Mouse (Mus musculus): ENCODE results near the gene Sgce. TPM values are rescaled to one million over a fixed set of nuclear protein-coding genes. Genes with fewer than 3 reads are reported as not detected.
"Not testable (repeated sequence)": the region's sequence is repeated elsewhere in the genome, so short reads cannot be mapped to it uniquely, and the experiment has no call there.

The Sgce gene
- total RNA-seq, 1 experiment from 2014 or later, result 65.7 TPM

DNA sequence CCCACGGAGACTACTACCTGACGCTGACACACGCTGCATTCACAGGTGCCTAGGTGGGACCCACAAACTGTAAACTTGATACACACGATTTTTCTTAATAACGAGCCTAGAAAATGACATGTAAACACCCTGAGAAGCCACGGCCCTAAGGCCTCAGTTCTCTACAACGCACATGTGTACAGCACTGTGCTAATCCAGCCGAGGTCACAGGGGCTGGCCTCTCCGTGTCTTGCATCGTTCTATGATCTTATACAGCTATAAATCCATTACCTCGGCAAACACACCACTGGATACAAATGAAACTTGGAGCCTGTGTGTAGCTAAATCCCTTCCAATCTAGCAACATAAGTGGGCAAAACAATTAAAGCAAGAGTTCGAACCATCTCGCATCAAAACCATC lies 24.3 kb downstream of the Sgce start:
- no peak for DNase-seq

DNA sequence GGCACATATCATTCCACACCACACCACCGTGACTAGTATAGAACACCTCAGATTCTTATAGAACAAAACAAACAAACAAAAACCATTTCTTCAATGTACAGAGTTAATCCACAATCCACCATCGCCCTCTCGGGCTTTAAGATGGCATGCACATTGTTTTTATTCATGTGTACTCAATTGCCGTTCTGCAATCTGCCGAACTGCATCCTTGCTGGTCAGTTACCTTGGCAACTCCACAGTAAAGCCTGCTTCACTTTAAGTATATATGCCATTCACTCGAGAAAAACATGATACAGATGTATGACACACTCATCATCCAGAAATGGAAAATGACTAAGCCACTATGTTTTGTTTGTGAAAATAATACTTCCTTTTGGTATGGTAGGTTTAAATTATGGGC lies 24.9 kb downstream of the Sgce start:
- no peak for DNase-seq

DNA sequence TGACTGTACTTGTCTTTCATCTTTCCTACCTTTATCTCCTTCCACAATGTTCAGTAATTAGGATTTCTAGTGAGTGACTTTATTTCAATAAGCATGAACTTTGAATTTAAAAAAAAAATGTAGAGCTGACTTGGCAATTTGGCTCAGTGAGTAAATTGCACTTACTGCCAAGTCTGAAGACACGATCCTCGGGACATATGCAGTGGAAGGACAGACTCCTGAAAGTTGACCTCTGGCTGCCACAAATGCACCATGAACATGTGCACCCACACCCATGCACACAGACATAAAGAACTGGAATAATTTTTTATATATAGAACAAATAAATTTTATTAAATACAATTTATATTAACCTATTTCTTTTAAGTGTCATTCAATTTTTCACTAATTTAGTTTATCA lies 29.7 kb downstream of the Sgce start:
- no peak for DNase-seq

DNA sequence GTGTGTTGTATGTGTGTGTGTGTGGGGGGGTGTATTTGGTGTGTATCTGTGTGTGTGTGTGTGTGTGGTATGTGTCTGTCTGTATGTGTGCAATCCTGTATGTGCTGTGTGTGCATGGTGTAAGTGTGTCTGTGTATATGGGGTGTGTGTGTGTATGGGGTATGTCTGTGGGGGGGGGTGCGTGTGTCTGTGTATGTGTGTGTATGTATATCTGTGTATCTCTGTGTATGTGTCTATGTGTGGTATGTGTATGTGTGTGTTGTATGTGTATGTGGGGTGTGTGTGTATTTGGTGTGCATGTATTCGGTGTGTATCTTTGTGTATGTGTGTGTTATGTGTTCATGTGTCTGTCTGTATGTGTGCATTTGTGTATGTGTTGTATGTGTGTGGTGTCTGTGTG lies 30.8 kb downstream of the Sgce start:
- DNase-seq, result no peak

DNA sequence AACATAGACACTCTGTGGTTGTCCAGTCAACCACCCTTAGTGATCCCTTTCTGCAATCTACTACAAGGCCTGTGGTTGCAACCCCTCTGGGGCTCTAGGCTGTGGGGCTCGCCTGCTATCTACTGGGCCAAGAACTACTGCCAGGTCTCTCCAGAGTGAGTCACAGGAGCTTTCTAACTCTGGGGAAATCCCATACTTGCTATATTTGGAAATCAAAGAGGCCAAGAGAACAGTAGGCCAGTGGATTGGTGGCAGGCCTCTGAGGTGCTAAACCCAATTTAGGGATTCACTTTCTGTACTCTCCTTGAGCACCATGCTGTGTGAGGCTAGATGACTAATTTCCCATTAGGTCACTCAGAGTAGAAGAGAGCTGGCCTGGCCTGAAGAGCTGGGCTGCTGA lies 38.0 kb downstream of the Sgce start:
- DNase-seq, result peak; percentile 36

DNA sequence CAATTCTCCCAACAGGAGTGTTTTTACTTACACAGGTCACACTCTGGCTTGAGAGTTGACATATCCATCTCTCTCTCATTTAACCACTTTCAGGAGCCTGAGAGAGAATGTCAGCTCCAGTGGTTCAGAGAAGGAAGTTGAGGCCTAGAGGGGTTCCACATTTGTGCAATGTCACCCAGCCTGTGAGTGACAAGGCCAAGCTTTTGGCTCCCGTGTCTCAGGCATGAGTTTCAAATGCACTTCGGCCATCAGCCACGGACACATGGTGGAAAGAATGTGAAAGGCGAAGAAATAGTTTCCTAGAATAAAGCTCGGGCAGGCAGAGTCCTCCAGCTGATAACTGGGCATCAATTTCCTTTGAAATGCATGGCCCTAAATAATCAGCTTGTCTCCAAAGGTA lies 40.6 kb downstream of the Sgce start:
- DNase-seq, result no peak

DNA sequence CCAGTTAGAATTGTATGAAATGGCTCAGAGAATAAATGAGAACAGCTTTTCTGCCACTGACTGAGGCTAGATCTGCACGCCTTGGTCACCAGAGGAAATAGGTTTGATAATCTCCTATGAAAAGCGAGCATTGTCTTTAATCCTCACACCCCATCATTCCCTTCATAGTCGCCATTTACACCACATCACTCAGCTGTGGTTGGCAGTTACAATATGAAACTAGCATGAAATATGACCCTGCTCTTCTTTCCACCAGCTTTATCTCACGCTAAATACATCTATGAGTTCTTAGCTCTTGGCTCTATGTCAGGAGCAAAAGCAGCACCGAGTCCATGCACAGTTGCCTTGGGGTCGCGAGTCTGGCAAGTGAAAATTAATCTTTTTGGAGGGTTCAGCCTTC lies 43.1 kb downstream of the Sgce start:
- DNase-seq, result no peak

DNA sequence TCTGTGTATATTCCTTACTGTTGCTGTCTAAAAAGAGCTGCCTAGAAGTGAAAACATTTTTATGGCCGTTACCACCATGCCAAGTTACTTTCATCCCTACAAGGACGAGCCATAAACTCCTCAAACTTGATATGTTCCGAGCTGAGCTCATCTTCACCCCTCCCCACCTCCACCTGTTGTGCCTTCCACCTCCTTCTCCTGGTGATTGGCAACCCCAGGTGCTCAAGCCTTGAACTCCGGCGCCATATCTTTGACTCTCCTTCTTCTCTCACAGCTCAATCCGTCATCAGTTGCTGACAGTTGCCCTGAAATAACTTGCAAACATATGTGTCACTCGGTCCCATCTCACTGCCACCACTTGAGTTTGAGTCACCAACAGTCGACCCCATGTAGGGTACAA lies 45.4 kb downstream of the Sgce start:
- DNase-seq, result no peak

DNA sequence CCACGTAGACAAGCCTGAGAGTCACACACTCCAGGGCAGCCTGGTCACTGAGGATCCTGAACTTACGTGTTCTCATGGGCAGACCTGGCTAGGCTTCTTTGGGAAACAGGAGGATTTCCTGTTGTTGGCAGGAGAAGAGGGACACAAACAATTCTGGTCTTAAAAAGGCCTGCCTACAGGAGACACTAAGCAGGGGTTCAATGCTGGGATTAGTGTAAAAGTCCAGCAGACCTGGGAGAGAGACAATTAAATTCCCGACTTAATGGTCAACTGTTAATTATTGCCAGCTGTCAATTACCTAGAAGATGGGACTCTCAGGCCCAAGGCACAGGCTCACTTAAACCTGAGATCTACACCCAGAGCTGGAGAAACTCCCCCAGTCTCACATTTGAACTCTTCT lies 51.2 kb downstream of the Sgce start:
- DNase-seq, result no peak

DNA sequence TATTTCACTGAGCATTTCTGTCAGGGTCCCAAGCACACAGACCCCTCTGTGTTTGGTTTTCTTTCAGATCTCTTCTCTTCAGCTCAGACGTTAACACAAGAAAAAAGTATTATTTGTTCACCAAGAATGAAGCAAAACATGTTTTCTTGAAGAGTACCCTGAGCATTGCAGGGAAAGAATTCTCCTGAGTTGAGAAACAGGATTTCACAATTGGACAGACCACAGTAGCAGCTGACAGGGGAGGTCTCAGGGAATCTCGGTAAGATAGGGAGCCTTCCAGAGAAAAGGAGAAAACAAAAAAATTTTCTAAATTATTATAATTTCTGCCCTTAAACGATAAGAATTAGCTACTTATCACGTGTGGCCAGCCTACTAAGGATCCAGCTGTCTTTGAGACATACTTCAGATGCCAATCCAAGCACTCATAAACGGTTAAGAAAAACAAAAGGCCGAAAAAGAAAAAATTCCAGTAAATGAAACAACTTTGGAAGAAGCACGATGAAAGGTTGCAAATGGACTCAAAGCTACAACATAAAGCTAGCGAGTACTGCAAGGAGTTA lies 52.3 kb downstream of the Sgce start:
- no peak for DNase-seq

DNA sequence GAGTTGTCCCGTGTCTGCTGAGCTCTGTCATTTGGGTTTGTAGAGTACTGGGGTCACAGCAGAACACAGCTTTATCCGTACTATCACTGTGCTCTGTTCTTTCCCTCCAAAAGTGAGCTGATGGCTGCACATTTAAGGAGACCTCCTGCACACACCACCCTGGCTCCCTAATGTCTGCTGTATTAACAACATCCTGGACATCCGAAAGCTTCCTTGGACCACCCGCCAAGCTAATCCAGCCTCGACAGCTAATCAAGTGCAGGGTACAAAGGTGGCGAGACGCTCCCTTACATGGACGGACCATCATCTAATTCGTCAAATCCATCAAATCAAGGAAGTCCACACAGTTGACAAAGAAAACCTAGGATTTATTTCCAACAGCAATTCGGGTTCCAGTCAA lies 53.5 kb downstream of the Sgce start:
- DNase-seq, result no peak

DNA sequence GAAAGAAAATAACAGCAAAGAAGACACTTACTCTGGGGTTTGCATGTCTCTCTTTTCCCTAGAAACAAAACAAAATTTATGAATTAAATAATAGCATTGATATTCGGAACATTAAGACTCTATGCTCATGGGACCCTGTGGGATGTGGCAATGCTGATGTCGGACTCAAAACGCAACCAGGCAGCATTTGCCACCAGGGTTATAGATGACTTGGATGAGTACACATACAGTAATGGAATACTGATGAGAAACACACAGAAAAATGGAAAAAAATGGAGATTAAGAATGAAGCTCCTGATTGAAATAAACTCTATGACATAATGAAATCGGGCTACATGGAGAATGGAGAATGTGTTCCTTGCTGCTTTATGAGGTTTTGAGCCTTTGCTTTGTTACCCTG lies 56.6 kb downstream of the Sgce start:
- no peak for DNase-seq

DNA sequence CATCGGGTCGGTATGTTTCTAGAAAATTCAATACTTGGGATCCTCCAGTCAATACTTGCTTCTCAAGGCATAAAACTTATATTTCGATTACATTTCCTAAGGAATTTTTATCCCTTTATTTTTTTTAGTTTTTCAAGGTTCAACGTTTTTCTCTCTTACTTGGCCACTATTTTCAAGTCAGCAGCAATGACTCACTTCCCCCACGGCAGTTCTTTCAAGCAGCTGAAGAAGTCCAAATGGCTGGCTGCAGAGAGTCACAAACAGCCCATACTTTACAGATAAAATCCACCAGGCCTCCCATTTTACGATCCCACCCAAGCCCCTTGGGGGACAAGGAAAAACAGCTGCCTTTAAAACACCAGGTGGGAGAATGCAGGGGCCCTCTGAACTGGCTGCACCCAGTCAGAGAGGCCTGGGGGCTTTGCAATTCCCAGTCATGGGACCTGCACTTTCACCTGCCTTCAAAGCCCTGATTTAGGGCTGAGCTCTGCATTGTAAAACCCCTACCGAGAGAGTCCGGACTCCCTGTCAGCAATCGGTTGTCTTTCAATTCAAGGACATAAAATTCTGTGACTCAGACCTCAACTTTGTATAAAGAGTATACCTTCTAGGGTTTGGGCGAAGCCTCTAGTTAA lies 62.2 kb downstream of the Sgce start:
- DNase-seq, result peak; percentile 10

DNA sequence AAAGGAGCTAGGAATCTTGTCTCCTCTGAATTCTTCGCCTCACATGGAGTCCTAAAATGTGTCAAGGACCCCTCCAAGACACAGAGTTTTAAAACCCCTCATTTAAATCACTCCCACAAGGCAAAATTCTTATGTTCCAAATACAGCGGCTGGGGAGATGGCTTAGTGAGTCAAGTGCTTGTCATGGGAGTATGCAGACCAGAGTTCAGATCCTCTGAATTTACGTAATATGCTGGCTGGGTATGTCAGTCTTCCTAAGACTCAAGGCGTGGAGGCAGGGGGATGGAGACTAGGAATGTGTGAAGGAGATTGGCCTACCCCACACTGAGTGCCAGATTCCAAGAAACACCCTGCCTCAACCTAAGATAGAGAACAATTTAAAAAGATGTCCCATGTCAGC lies 66.4 kb downstream of the Sgce start:
- DNase-seq, result no peak

DNA sequence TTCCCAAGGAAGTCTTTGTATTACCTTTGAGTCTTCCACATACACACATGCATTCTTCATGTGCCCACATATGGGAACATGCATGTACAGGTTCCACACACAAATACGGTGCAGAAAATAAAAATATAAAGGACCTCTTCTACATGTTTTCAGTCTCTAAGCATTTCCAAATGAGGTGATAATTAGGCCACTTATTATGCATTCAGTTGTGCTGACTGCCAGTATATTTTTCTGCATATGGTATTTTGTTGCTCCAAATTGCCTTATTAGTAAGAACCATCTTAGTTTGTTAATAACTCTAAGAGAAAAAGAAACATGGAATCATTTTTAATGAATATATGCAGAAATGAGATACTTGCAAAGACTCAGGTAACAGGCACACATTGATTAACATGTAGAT lies 67.0 kb downstream of the Sgce start:
- DNase-seq, result no peak

DNA sequence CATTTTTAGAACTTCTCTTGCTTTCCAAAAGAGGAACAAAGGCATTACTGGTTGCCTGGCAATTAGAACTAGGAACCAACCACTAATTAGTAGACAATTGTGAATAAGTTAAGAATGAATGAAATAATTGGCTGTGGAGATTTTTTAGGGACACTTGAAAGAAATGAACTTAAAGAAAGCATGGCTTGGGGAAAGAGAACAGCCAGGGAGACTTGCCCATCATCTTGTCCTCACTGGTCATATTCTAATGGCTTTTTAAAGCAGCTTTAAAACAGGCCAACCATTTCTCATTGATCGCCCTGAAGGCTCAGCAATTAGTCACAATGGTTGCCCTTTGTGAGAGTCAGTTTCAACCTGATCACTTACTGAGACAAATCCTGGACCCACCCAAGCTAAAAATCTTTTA lies 69.6 kb downstream of the Sgce start:
- no peak for DNase-seq

DNA sequence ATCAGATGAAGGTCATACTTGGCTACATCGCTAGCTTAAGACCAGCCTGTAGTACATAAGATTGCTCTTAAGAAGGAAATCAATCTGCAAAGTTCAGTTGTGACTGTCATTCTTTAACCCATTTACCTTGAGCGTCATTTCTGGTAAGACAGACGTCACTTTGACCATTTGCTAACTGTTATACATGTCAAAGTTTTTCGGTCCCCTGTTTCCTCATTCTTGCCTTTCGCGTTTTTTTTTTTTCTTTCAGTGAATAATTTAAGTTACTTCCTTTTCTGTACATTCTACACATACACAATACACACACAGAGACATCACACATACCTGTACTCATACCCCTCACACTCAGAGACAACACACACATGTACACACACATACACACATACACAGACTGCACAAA lies 81.9 kb downstream of the Sgce start:
- no peak for DNase-seq

DNA sequence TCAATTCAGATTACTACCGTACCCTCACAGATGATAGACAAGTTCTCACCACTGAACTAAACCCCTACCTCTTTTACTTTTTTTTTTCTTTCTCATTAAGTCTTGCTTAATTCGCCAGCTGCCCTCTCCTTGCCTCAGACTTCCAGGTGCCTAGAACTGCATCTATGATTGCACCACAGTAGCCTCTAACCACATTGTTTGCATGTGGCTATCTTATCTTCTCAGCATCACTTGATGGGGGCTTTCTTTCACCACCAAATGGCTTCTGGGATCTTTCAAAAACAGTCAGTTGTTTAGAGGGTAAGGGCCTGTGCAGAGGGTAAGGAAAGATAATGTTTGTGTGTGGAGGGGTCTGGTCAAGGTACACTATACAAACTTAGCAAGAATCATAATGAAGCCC lies 82.7 kb downstream of the Sgce start:
- DNase-seq, result no peak

DNA sequence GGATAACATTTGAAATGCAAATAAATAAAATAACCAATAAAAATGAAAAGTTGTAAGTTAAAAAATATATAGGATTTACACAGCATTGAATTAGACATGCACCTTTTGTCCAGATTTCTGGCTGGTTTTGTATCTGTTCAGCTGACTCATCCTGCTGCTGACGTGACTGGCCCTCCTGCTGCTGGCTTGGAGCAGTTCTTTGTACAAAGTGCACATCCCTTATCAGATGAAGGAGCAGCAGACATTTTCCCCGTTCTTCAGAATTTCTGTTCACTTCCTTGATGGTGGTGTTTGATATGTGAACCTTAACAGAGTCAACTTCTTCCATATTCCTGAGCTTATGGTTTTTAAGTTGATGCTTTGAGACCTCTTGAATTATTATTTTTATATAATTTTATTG lies 83.5 kb downstream of the Sgce start:
- DNase-seq, result peak; percentile 6

DNA sequence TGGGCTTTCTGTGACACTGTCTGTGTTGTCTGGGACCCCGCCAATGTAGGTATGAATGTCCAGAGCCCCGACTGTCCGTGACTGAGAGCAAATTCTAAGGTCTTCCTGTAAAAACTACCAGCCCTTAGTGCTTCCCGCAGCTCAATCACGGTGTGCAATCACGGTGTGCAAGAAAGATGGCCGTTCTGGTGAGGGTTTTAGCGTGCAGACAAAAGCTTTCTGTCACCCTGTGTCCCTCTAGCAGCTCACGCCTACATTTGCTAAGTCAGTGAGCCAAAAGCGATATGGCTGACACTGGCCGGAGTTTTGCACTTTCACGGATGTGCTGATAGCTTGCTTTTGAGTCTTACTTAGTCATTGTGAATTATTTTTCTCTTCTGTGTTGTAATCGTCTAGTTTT lies 88.1 kb downstream of the Sgce start:
- no peak for DNase-seq

DNA sequence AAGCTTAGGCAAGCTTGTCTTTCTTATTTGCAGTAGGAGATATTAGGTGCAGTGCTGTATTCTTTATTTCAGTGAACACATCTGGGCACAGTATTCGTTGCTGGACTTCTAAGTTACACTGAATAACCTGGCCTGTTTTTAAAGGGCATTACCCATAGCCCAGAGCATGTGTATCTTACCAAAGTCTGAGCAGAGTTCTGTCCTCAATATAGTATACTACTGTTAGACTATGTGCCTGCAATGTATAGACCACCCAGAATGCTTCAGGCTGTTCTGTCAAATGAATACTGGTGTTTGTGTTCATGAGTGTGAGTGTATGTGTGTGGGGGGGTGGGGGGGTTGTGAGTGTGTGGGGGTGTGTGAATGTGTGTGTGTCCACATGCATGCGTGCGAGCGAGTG lies 91.1 kb downstream of the Sgce start:
- no peak for DNase-seq

DNA sequence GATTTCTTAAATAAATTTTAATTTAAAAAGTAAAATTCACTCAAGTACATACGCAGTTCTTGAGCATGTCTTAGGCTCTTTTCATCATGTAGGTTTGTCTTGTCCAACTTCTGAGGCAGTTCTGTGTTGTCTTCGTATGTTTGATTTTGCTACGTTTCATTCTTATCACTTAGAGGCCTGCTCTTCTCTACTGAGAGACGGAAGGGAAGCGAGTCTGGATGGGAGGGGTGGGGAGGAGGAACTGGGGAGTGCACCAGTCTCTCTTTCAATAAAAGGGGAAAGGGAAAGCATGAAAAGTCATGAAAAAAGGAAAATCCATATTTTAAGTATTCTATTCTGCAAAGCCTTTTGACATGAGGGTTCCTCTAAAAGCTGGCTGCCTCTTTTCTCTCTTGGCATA lies 91.5 kb downstream of the Sgce start:
- DNase-seq, result no peak

DNA sequence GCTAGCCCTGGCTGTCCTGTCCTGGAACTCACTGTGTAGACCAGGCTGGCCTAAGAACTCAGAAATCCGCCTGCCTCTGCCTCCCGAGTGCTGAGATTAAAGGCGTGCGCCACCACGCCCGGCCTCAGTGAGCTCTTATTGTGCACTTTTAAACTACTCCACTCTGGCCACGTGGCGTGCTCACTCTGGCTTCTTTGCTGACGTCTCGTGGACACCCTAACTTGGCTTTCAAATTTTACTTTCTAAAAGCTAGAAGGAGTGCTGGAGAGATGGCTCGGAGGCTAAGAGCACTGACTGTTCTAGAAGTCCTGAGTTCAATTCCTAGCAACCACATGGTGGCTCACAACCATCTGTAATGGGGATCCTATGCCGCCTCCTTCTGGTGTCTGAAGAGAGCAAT lies 93.3 kb downstream of the Sgce start:
- DNase-seq, result not testable (repeated sequence)

DNA sequence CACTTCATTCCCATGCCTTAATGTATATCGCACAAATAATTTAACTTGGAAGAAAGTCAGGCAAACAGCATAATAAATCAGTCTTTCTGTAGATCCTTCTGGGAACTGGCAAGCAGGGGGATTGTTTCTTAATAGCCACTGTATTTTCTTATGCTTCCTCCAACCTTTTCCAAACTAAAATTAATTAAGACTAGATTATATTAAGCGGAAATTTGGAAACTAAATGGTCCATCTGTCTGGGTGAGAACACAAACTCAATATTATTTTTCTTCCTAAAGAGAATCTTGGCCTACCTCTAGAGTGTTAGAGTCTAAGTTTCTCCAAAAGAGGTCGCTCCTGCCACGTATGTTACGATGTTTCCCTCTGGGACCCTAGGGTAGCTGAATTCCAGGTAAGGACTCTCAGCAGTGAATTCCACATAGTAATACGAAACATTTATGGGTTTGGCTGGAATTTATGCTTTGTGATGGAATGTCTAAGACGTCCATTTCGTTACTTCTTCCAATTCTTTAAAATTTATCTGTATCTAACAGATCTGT lies 94.3 kb downstream of the Sgce start:
- no peak for DNase-seq

DNA sequence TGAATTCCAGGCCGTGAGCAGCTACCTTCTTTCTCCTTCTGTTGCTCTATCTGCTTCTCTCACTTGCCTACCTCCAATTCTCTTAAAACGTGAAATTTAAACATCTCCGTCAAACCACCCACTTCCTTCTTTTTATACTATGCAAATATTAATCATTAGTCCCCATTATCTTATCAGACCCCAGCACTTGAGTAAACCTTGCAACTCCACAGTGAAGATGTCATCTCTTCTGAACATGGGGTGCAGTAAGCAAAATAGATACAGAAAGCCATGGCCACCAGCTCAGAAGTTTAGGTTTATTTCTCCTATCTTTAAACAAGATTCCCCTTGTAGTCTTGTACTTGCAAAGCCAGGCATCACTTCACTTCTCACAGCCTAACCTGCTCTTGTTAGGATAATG lies 99.7 kb downstream of the Sgce start:
- DNase-seq, result no peak

Data from adrenal gland, postnatal 25 days (tissue).